Mouse (Mus musculus): ENCODE results near the gene Tenm2. TPM values are rescaled to one million over a fixed set of nuclear protein-coding genes. Genes with fewer than 3 reads are reported as not detected.

Tenm2 gene
- polyA plus RNA-seq, 1 experiment from 2014 or later: 1.5 TPM

DNA sequence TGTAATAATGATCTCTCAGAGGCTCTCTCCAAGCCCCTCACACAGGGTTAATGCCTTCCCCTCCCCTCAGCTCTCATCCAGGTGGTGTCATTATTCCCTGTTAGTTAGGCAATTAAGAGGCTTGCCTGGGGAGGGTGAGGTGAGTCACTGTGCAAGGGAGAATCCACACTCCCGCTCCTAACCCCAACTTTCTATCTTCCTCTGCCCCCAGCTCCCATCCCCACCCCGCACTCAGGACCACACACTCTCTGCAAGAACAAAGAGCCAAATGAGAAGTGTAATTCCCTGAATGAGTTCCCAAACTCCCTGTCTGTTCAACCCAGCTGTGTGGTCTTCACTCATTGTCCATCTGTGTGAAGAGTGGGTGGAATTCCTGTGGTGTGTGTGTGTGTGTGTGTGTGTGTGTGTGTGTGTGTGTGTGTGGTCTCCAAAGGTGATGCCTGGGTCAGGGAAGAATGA, 932.8 kb downstream of the Tenm2 start:
- no peak overlapping the region for H3K4me2 ChIP-seq (ENCODE audit: low read depth, low read length)
- peak; percentile 68 for ATAC-seq (replicated peaks; ENCODE audit: insufficient number of reproducible peaks, low FRiP score, low TSS enrichment, low read depth)
- 43% methylated on average over 2 of the region's 2 CpGs for WGBS
- no peak for DNase-seq (ENCODE audit: low spot score)
- H3K9me3 ChIP-seq (replicated peaks; ENCODE audit: control insufficient read depth, low read length): no peaks in the 10 kb centered on the region
- no peaks in the 10 kb centered on the region for H3K27me3 ChIP-seq (ENCODE audit: control insufficient read depth, insufficient read depth, low read length)
- H3K36me3 ChIP-seq (replicated peaks; ENCODE audit: control insufficient read depth, insufficient read depth, low read depth, low read length): no peaks in the 10 kb centered on the region
- no peaks in the 10 kb centered on the region for H3K4me1 ChIP-seq (ENCODE audit: control insufficient read depth, insufficient read depth, low read length)
- H3K9ac ChIP-seq (replicated peaks; ENCODE audit: low read length): no peak overlapping the region
- H3K4me3 ChIP-seq (ENCODE audit: low read depth, low read length): no peak overlapping the region
- H3K27ac ChIP-seq (replicated peaks; ENCODE audit: low read depth, low read length): no peak overlapping the region

DNA sequence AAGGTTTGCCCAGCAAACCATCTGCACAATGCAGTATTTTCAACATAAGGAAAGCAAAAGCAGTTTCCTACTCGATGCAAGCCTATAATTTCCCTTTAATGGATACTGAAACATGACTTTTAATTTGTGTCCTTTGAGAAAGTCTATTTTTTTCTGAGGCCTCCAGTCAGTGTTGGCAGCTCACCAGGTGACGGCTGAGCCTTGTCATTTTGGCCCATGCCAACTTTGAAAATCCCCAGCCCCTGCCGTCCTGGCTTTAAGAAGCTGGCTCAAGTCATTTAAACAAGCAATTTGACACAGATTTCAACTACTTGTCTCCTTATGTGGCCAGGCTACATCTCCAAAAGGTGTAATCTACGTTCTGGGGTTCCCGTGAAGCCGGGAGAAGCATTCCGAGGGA, 933.7 kb downstream of the Tenm2 start:
- ATAC-seq (replicated peaks; ENCODE audit: insufficient number of reproducible peaks, low FRiP score, low TSS enrichment, low read depth): no peak
- no peaks in the 10 kb centered on the region for H3K36me3 ChIP-seq (replicated peaks; ENCODE audit: control insufficient read depth, insufficient read depth, low read depth, low read length)
- no peak overlapping the region for H3K9ac ChIP-seq (replicated peaks; ENCODE audit: low read length)
- no peak overlapping the region for H3K4me3 ChIP-seq (ENCODE audit: low read depth, low read length)
- no peak for DNase-seq (ENCODE audit: low spot score)
- no peaks in the 10 kb centered on the region for H3K27me3 ChIP-seq (ENCODE audit: control insufficient read depth, insufficient read depth, low read length)
- H3K9me3 ChIP-seq (replicated peaks; ENCODE audit: control insufficient read depth, low read length): no peaks in the 10 kb centered on the region
- no peak overlapping the region for H3K27ac ChIP-seq (replicated peaks; ENCODE audit: low read depth, low read length)
- H3K4me1 ChIP-seq (ENCODE audit: control insufficient read depth, insufficient read depth, low read length): no peaks in the 10 kb centered on the region
- H3K4me2 ChIP-seq (ENCODE audit: low read depth, low read length): no peak overlapping the region
- 67% methylated on average over 7 of the region's 7 CpGs for WGBS

DNA sequence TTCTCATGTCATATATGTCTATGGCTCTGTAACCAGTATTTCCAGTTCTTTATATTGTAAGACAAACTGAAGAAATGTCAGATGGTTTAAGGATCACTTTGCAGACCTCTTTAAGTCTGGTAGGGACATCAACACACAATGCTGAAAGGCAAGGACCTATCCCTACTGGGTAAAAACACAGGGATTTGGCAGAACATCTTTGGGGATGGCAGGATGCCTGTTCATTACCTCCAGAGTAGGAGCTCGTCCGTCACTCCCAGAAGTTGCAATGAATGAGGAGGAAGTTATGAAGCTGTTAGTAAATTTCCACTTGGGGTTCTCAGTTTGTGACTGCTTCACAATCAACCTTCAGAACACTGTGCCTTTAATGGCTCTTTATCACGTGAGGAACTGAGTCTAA, 939.2 kb downstream of the Tenm2 start:
- no peaks in the 10 kb centered on the region for H3K27me3 ChIP-seq (ENCODE audit: control insufficient read depth, insufficient read depth, low read length)
- H3K4me1 ChIP-seq (ENCODE audit: control insufficient read depth, insufficient read depth, low read length): no peaks in the 10 kb centered on the region
- H3K4me2 ChIP-seq (ENCODE audit: low read depth, low read length): no peak overlapping the region
- ATAC-seq (replicated peaks; ENCODE audit: insufficient number of reproducible peaks, low FRiP score, low TSS enrichment, low read depth): no peak
- H3K27ac ChIP-seq (replicated peaks; ENCODE audit: low read depth, low read length): no peak overlapping the region
- no peak overlapping the region for H3K4me3 ChIP-seq (ENCODE audit: low read depth, low read length)
- no peak overlapping the region for H3K9ac ChIP-seq (replicated peaks; ENCODE audit: low read length)
- no peaks in the 10 kb centered on the region for H3K9me3 ChIP-seq (replicated peaks; ENCODE audit: control insufficient read depth, low read length)
- no peaks in the 10 kb centered on the region for H3K36me3 ChIP-seq (replicated peaks; ENCODE audit: control insufficient read depth, insufficient read depth, low read depth, low read length)
- DNase-seq (ENCODE audit: low spot score): no peak
- WGBS: 80% methylated on average over 3 of the region's 3 CpGs

DNA sequence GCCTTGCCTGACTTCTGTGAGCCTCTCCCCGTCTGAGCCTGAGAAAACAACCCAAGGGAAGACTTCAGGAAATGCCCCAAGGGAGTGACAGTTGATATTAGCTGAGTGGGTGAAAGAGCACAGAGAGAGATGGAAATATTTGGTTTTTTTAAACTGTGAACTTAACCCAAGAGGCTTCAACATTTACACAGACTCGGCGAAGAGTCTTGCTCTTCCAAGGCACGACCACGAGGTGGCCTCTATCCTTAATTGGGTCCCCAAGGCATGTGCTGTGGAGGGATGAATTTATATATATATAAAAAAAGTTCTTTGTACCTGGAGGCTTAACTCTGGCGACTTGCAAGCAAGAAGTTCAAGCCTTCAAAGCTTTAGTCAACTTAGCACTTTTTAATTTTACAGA, 943.6 kb downstream of the Tenm2 start:
- Histone ChIP-seq H3K36me3 (replicated peaks; ENCODE audit: control insufficient read depth, insufficient read depth, low read depth, low read length) (no peaks in the 10 kb centered on the region), H3K9me3 (replicated peaks; ENCODE audit: control insufficient read depth, low read length) (no peaks in the 10 kb centered on the region), H3K27ac (replicated peaks; ENCODE audit: low read depth, low read length) (no peak overlapping the region), H3K4me2 (ENCODE audit: low read depth, low read length) (no peak overlapping the region), H3K4me3 (ENCODE audit: low read depth, low read length) (no peak overlapping the region), H3K9ac (replicated peaks; ENCODE audit: low read length) (no peak overlapping the region), H3K4me1 (ENCODE audit: control insufficient read depth, insufficient read depth, low read length) (no peaks in the 10 kb centered on the region), H3K27me3 (ENCODE audit: control insufficient read depth, insufficient read depth, low read length) (no peaks in the 10 kb centered on the region)
- DNase-seq (ENCODE audit: low spot score) (no peak), ATAC-seq (replicated peaks; ENCODE audit: insufficient number of reproducible peaks, low FRiP score, low TSS enrichment, low read depth) (no peak)
- WGBS: 47% methylated on average over 6 of the region's 6 CpGs

DNA sequence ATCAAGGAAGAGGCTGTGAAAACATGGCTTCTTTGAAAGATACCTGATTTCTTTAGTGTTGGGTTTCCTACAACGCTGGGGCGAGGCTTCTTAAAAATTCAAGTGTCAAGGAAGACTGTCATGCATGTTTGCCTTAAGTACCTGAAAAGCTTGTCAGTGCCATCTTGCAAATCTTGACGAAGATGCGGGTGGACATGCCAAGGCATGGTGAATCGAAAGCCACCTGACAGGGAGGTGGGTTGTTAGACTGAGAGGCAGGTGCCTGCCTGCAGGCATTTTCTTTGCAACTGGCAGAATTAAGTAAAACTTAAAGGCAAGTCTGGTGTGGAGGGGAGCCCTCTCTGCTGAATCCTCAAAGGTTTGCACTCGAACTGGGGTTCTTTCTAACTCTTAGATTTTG, 949.5 kb downstream of the Tenm2 start:
- DNase-seq (ENCODE audit: low spot score): no peak
- H3K4me2 ChIP-seq (ENCODE audit: low read depth, low read length): no peak overlapping the region
- ATAC-seq (replicated peaks; ENCODE audit: insufficient number of reproducible peaks, low FRiP score, low TSS enrichment, low read depth): no peak
- no peak overlapping the region for H3K9ac ChIP-seq (replicated peaks; ENCODE audit: low read length)
- 79% methylated on average over 6 of the region's 6 CpGs for WGBS
- H3K4me1 ChIP-seq (ENCODE audit: control insufficient read depth, insufficient read depth, low read length): no peaks in the 10 kb centered on the region
- H3K9me3 ChIP-seq (replicated peaks; ENCODE audit: control insufficient read depth, low read length): no peaks in the 10 kb centered on the region
- H3K27ac ChIP-seq (replicated peaks; ENCODE audit: low read depth, low read length): no peak overlapping the region
- H3K4me3 ChIP-seq (ENCODE audit: low read depth, low read length): no peak overlapping the region
- no peaks in the 10 kb centered on the region for H3K27me3 ChIP-seq (ENCODE audit: control insufficient read depth, insufficient read depth, low read length)
- H3K36me3 ChIP-seq (replicated peaks; ENCODE audit: control insufficient read depth, insufficient read depth, low read depth, low read length): no peaks in the 10 kb centered on the region

DNA sequence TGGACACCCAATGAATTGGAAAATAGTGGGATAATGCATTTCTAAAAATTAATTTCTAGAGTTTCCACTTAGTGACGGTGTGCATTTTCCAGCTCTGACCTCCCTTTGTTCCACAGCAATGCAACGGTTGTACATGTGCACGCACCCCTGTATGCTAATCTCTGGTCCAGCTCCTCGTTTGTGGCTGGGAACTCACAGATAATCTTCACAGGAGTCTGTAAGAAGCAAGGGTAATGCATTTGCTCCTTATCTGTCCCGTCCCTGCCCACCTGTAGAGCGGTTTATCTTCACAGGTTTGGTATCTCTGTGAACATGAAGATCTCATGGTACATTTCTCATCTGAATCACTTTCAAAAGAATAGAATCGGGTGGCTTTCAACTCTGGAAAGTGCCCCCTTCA, 955.2 kb downstream of the Tenm2 start:
- no peak overlapping the region for H3K9ac ChIP-seq (replicated peaks; ENCODE audit: low read length)
- no peaks in the 10 kb centered on the region for H3K36me3 ChIP-seq (replicated peaks; ENCODE audit: control insufficient read depth, insufficient read depth, low read depth, low read length)
- no peak overlapping the region for H3K27ac ChIP-seq (replicated peaks; ENCODE audit: low read depth, low read length)
- no peak overlapping the region for H3K4me3 ChIP-seq (ENCODE audit: low read depth, low read length)
- DNase-seq (ENCODE audit: low spot score) (no peak), ATAC-seq (replicated peaks; ENCODE audit: insufficient number of reproducible peaks, low FRiP score, low TSS enrichment, low read depth) (no peak)
- H3K9me3 ChIP-seq (replicated peaks; ENCODE audit: control insufficient read depth, low read length): no peaks in the 10 kb centered on the region
- no peaks in the 10 kb centered on the region for H3K4me1 ChIP-seq (ENCODE audit: control insufficient read depth, insufficient read depth, low read length)
- H3K27me3 ChIP-seq (ENCODE audit: control insufficient read depth, insufficient read depth, low read length): no peaks in the 10 kb centered on the region
- 84% methylated on average over 7 of the region's 7 CpGs for WGBS
- no peak overlapping the region for H3K4me2 ChIP-seq (ENCODE audit: low read depth, low read length)

DNA sequence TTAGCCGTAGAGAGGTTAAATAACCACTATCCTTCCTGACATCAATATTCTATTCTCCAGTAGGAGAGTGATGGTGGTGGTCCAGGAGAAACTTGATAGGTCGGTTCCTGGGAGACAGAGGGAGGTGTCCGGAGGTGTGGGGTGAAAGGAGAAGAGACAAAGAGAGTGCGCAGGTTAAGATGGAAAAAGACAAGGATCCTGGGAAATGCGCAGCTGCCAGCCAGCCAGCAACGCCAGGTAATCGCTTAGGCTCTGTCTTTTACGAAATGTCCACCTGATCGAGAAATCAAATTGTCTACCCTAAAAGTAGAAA, 957.9 kb downstream of the Tenm2 start:
- DNase-seq (ENCODE audit: low spot score): no peak
- Histone ChIP-seq H3K27me3 (ENCODE audit: control insufficient read depth, insufficient read depth, low read length) (no peaks in the 10 kb centered on the region), H3K36me3 (replicated peaks; ENCODE audit: control insufficient read depth, insufficient read depth, low read depth, low read length) (no peaks in the 10 kb centered on the region), H3K4me3 (ENCODE audit: low read depth, low read length) (no peak overlapping the region), H3K27ac (replicated peaks; ENCODE audit: low read depth, low read length) (no peak overlapping the region), H3K9ac (replicated peaks; ENCODE audit: low read length) (no peak overlapping the region), H3K4me2 (ENCODE audit: low read depth, low read length) (no peak overlapping the region), H3K9me3 (replicated peaks; ENCODE audit: control insufficient read depth, low read length) (no peaks in the 10 kb centered on the region), H3K4me1 (ENCODE audit: control insufficient read depth, insufficient read depth, low read length) (no peaks in the 10 kb centered on the region)
- WGBS: 89% methylated on average over 9 of the region's 9 CpGs
- ATAC-seq (replicated peaks; ENCODE audit: insufficient number of reproducible peaks, low FRiP score, low TSS enrichment, low read depth): no peak

DNA sequence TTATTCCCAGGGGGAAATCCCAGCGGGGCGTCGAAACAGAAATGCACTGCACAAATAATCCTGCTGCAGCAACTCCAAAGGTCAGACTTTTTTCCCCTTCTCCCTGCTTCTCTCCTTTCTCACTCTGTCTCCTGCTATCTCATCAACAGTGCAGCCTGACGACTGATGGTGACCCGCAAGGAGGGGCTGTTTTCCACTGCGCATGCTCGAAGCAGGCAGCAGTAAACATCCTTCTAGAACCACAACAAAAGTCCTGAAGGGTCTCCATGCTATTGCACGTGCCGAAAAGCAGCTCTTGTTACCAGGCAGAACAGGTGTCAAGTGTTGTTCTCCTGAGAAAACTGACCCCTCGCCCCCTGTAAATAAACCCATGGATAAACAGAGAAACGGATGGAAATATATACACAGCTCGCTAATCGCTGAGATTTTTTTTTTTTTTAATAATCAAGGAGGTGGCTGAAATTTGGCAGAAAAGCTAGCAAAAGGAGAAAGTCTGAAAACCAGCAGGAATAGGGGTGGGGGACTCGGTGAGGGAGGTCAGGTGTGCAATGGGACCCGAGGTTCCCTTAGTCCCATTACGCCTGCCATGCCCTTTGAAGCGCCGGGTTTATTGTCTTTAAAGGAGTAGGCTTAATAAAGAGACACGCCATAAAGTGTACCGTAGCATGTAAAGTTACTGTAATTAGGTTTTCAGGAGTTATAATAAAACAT, 958.4 kb downstream of the Tenm2 start:
- no peak for ATAC-seq (replicated peaks; ENCODE audit: insufficient number of reproducible peaks, low FRiP score, low TSS enrichment, low read depth)
- 63% methylated on average over 20 of the region's 20 CpGs for WGBS
- no peak overlapping the region for H3K4me2 ChIP-seq (ENCODE audit: low read depth, low read length)

More for the DNA sequence above, 958.4 kb downstream of the Tenm2 start:
- no peak for DNase-seq (ENCODE audit: low spot score)
- H3K27me3 ChIP-seq (ENCODE audit: control insufficient read depth, insufficient read depth, low read length): no peaks in the 10 kb centered on the region
- no peak overlapping the region for H3K4me3 ChIP-seq (ENCODE audit: low read depth, low read length)
- H3K27ac ChIP-seq (replicated peaks; ENCODE audit: low read depth, low read length): no peak overlapping the region
- H3K9ac ChIP-seq (replicated peaks; ENCODE audit: low read length): no peak overlapping the region
- H3K4me1 ChIP-seq (ENCODE audit: control insufficient read depth, insufficient read depth, low read length): no peaks in the 10 kb centered on the region
- H3K9me3 ChIP-seq (replicated peaks; ENCODE audit: control insufficient read depth, low read length): no peaks in the 10 kb centered on the region
- no peaks in the 10 kb centered on the region for H3K36me3 ChIP-seq (replicated peaks; ENCODE audit: control insufficient read depth, insufficient read depth, low read depth, low read length)
